Mouse (Mus musculus): ENCODE results near the gene Tectb.
A peak's percentile ranks its signal among the peaks of the same experiment; 100 is the strongest.
"Not testable (repeated sequence)": the region's sequence is repeated elsewhere in the genome, so short reads cannot be mapped to it uniquely, and the experiment has no call there.

The Tectb gene

DNA sequence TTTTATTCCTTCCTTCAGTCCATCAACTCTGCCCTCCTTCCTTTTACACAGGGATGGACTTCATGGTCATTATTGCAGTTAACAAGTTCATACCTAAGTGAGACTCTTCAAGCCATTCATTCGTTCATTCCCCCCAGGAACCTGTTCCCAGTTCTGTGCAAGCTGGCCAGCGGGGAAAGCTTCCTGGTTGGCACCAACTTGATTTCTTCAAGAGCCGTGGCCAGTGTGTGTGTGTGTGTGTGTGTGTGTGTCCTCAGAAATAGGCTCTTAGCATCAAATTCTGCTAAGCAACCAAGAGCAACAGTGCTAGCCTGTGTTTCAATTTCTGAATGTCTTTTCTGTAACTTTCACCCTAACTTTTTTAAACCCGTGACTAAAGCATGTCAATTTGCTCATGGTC lies 14.6 kb upstream of the Tectb start:
- DNase-seq (ENCODE audit: low spot score in 2 of 2) = no peak

DNA sequence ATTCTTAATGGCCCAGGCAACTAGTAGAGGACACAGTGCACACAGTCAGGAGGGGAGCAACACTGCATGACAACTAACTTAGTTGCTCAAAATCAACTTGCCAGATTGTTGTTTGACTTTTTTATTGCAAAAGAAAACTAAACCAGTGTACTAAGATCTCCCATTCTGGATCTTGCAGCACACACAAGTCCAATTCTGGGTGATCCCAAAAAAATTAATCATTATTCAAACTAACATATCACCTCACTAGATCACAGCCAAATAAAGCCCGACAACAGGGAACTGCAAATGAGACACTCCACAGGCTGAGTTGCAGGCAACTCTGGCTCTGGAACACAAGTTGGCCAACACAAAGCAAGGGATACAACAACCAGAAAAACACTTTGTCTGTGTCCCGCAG lies 13.8 kb upstream of the Tectb start:
- no peak for DNase-seq (ENCODE audit: low spot score in 2 of 2)

DNA sequence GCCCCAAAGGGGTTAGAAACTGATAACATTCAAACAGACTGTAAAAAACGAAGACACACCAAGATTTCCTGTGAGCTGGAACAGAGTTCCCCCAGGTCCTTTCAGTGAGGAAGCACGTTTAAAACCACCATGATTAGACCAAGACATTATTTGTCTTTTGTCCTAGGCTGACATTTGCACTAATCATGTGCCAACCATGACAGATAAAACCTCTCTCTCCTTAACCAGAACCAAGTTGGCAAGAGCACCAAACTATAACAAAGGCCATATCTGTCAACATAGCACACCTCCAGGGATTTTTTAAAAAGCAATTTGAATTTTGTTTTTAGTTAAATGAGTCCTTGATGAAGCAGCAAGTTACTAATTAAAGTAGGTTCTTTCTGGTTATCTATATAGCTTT lies 12.8 kb upstream of the Tectb start:
- no peak for DNase-seq (ENCODE audit: low spot score in 2 of 2)

DNA sequence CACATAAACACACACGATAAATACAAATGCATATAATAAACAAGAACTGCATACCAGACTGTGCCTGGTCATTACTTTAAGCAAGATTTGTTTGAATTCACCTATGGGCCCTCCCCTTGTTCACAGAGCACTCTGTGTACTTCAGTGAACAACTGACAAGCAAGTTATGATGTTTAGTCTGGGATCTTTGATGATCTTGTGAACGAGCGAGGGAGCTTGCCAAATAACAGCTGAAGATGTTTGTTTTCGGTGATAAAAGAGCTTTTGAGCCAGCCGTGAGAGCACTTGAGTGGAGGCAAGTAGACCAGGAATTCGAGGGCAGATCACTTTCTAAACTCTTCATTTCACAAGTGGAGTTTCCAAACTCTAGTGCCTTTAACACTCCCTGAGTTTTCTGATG lies 12.2 kb upstream of the Tectb start:
- no peak for DNase-seq (ENCODE audit: low spot score in 2 of 2)

DNA sequence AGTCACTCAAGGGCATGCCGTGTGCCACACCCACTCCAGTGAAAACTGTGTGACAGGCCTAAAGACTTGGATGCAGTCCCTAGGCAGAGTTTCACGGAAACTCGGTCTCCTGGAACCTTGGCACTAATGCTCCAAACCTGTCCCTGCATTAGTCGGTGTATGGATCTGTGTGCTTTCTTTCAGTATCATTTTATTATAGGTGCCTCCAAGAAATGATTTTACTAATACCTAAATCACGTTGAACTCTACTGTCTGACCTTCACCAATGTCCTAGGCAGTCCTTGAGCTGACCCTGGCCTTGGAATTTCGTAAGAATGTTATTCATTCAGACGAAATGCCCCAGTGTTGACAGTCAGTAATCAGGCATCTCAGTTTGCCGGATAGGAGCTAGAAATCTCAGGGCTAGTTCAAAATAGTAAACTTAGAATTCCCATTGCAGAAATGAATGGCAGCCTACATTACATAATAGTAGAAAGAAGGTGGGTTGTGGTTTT lies 11.2 kb upstream of the Tectb start:
- DNase-seq (ENCODE audit: low spot score in 2 of 2) = not testable (repeated sequence)

DNA sequence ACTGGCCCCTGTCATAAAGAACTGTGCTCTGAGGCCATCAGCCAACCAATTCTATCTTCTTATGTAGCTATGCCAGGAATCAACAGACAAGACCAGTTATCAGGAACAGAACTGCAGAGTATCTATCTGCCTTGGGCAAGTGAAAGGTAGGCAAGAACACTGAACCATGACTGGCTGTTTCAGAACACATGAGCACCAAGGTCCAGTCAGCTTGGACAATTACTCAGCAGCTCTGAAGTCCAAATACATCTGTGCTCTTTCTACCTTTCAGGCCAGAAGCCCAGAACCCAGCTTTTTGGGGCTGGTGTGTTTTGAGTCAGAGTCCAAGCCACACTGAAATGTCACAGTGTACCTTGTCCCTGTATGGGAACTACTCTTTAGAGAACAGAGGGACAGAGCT lies 10.1 kb upstream of the Tectb start:
- no peak for DNase-seq (ENCODE audit: low spot score in 2 of 2)

DNA sequence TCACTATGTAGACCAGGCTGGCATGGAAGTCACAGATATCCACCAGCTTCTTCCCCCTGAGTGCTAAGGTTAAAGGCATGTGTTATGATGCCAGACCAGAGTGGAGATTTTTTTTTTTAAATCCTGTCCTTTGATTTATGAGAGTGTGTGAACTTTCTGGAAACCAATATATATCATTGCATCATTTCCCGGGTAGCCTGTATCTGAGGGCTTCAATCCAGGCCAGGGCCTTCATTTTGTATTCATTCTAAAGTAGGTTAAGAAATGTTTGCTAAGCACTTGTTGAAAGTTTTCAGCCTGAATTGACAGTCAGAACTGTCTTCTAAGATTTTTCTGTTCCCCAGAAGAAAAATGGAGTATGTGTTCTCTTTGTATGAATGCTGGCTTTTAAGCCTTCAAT lies 8.9 kb upstream of the Tectb start:
- no peak for DNase-seq (ENCODE audit: low spot score in 2 of 2)

DNA sequence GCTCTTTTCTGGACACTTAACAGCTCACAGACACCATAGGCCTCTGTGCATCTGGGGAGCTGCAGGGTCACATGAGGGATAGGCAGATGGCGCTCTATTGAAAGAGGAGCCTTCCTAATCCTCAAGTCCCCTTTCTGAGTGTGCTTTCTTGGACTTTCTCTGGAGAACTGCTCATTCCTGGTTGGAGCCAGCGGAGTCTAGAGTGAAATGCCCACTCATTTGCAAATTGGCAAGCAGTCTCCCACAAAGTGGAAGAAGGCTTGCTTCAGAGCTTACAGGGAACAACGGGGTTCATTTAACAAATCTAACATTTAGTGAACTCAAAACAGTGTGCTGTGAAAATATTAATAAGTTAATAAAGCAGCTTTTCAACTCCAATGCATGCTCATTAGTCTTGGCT lies 3.4 kb upstream of the Tectb start:
- no peak for DNase-seq (ENCODE audit: low spot score in 2 of 2)

DNA sequence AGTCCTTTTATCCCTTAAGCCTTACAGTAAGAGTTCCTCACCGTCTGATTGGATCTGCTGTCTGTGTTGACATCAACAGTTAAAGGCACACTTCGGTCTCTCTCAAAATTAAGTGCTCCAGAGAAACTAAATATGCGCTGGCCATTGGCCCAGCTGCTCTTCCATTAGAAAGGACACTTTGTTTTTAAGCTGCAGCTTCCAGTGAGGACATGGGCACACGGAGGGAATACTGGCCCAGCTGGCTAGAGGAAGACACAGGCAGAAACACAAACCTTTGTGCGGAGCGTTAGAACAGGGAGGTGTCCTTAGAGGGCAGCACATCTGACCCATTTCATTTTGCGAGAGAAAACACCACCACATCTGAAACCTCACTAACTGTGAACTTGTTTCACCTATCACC lies 3.9 kb downstream of the Tectb start:
- DNase-seq (ENCODE audit: low spot score in 2 of 2) = no peak

DNA sequence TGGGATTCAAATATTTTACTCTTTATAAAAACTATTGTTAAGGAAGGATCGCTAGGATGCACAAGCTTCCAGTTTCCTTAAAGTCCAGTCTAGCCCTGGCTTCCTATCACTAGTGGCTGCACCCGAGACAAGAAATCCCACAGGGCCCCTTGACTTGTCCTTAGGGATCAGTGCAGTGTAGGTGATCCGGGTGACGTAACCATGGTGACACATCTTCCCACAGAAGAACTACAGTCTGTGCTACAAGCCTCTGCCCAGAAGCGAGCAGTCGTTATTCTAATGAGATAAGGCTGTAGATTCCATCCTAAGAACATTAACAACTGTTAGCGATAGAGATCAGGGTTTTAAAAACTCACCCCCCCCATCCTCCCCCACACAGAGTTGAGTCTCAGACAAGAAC lies 4.5 kb downstream of the Tectb start:
- DNase-seq (ENCODE audit: low spot score in 2 of 2) = no peak

DNA sequence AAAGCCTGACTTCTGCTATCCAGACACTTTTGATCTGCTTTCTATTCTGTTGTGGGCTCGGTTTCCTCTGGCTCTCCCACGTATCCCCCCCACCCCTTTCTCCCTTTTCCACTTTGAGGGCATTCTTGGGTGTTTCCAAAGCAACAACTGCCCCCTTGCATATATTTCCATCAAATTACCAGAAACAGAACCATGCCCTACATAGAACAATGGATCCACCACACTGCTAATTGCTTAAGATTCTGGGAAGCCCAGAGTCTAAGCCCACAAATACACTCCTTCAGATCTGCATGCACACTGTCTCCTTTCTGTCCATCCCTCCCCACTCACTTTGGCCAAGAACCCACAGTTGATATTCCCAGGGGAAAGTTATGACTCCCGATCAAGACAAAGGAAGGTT lies 5.1 kb downstream of the Tectb start:
- DNase-seq (ENCODE audit: low spot score in 2 of 2) = no peak

DNA sequence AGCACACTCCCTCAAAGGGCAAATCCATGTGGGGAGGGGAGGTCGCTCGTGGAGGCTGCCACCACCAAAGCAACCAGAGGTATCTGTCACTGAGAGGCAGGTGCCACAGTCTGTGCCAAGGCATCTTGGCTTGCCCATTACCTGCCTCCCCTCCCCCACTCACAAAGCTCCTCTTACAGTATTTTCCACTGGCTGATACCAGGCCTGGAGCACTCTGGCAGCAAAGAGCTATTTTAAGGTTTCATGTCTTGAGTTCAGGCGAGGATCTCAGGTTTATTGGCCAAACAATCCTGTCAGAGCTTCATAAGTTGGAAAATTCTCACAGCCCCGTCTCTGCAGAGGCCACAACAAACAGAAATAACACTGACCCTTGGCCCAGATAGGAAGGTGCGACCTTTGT lies 9.5 kb downstream of the Tectb start:
- peak; percentile 68 to 79 for DNase-seq (ENCODE audit: low spot score in 2 of 2)

DNA sequence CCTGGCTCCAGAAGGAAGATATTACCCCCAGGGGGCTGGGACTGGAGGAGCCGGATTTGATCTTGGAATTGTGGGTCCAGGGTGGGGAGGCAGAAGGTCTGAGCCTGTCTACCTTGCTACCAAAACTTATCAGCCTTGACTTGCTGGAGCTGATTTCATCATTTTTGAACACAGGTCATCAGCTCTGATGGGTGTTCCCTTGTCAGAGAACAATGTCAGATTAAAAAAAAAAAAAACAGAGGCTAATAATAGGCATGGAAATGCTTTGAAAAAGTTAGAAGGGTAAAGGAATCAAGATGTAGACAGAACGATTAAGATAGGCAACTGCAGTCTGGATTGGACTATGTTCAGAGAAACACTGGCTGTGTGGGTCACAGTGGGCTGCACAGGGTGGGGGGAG lies 11.1 kb downstream of the Tectb start:
- no peak for DNase-seq (ENCODE audit: low spot score in 2 of 2)

DNA sequence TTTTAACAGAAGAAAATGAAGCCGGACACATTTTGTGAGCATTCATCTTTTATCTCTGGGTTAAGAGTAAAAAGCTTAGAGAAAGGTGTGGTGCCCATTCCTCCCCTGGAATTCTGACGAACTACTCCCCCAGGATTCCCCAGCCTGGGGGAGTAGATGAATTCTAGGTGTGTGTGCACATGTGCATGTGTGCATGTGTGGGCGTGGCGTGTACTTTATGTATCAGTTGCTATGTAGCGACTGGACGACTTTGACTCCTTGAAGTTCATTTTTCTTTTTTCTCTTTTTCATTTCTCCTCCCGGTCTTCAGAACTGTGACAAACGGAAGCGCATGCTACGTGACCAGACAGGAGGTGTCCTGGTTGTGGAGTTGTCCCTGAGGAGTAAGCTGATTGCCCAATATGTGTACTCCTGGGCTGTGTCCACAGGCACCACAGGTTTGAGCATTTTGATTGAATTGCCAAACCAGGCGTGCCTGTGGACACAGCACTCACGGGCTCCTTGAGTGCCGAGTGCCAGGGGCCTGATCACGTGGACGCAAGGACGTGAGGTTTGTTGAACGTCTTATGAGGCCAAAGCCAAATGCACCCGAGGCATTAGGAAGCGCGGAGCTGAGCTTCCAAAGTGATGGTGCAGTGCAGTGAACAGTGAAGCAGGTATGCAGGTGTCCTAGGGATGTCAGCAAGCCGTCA lies 11.9 kb downstream of the Tectb start:
- DNase-seq (ENCODE audit: low spot score in 2 of 2) = no peak

DNA sequence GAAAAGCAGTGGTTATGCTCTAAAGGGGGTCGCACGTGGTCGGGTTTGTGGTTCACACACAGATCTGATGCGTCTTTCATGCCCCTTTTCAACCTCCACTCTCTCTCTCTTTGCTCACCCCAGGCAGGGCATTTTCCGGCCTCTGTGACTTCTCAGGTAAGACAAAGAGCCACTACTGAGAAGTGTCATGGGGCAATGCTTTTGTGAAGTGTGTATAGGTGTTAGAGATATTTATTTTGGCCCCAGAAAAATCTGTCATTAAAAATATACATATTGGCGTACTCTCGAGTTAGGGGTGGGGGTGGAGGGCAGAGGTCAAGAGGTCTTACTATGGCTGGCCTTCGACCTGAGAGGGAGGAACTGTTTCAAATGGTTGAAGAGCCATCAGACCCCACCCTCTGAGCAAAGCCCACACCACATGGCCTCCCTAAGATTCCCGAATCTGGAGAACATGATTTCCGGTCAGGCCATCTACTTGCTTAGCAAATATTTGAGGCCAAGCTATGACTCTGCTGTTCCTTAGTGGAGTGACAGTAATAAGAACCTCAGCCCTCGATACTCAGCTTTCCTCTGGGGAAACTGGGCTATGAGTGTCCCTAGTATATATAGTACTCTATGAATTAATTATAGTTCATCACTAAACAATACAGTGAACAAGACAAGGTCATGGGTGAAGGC lies 13.3 kb downstream of the Tectb start:
- no peak for DNase-seq (ENCODE audit: low spot score in 2 of 2)

DNA sequence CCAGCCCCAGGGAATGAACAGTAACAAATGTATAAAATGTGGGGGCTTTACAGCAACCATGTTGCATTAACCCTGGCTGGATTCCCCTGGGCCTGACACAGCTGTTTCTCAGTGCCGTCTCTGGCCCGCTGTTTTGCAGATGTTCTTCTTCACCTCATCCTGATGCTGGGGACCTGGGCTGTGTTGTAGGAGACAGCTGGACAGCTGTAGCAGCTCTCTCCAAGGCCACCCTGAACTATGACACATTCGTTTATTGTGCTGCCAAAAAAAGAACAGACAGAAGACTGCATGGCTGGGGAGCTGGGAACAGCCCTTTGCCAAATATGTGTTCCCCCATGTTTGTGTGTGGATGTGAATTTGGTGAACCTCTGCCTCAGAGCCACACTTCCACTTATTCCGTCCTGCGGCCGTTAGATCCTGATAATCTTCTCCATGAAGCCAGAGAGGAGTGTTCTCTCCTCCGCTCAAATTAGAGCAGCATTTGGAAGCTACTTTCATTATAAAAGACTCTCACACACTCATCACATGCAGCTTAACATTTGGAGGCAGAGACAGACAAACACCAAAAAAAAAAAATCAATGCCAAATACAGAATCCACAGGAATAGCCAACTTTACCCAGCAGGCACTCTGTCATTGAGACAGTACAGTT lies 14.1 kb downstream of the Tectb start:
- peak; percentile 67 to 85 for DNase-seq (ENCODE audit: low spot score in 2 of 2)

DNA sequence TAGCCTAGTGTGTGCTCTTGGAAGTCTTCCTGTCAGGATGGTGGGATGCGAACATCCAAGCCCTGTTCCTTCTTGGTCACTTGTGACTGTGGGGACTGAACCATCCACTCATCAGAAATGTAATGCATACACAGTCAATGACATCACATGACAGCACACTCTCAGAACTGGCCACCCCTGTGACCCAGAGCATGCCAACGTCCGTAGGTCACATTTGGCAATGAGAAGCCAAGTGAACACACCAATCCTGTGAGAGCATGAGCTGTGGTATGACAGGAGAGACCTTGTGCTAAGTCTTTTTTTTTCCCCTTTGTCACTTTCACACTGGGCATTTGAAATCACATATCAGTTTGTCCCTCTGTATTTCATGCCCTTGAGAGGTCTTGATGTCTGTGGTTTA lies 15.0 kb downstream of the Tectb start:
- DNase-seq (ENCODE audit: low spot score in 2 of 2) = no peak

DNA sequence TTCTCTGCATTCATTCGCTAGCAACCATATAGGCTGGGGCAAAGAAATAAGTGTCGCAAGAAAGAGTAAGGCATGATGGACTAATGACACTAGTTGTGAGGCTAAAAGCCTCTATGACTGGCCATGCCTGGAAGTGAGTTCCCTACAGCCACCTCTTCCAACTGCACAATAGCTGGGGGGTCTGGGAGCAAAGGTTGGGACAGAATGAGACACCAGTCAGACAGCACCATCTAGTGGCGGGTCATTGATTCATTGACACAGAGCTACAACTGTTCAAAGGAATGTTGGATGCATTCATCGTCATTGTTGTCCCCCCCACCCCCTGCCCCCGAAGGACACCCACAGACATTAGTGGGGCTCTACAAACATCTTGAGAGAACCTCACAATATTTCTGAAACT lies 17.8 kb downstream of the Tectb start:
- peak in 1 of 2 experiments; percentile 57 for DNase-seq (ENCODE audit: low spot score in 2 of 2)

DNA sequence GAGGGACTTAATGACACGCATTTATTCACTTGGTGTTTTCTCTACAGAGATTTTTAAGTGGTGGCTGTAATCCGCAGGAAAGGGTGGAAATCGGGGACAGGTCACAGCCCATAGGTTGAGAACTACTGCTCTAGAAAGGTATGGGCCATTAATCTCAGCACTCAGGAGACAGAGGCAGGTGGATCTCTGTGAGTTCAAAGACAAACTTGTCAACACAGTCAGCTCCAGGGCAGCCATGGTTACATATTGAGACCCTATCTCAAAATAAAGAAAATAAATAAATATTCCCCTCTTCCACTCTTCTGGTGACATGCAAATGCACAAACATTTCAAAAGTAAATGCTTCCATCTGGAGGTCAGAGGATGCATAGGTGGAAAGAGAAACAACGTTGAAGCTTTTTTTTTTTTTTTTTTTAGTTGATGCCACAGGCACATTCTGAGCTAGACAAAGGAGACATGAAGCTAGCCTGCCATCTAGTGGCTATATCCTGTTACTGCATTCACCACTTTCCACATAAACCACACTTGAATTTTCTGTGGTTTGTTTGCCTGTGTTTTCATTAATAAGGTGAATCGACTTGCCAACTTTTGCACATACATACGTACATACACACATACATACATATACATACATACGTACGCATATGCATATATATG lies 26.1 kb downstream of the Tectb start:
- DNase-seq (ENCODE audit: low spot score in 2 of 2) = peak in 1 of 2 experiments; percentile 39

DNA sequence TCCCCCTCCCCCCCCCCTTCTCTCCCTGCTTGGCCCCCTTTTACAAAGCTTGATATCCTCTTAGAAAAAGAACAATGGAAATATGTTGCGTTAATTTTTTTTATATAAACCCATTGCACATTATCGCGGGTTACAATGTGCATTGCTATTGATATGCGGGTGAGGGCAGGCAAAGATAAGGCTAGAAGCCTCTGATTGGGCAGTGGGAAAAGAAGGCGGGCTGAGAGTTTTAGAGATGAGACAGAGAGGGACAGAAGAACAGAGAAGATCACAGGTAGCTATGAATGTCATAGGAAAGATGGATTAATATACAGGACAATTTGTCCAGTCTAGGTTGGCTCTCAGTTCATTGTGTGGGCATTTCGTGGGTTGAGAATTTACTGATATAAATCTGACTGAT lies 26.7 kb downstream of the Tectb start:
- no peak for DNase-seq (ENCODE audit: low spot score in 2 of 2)

DNA sequence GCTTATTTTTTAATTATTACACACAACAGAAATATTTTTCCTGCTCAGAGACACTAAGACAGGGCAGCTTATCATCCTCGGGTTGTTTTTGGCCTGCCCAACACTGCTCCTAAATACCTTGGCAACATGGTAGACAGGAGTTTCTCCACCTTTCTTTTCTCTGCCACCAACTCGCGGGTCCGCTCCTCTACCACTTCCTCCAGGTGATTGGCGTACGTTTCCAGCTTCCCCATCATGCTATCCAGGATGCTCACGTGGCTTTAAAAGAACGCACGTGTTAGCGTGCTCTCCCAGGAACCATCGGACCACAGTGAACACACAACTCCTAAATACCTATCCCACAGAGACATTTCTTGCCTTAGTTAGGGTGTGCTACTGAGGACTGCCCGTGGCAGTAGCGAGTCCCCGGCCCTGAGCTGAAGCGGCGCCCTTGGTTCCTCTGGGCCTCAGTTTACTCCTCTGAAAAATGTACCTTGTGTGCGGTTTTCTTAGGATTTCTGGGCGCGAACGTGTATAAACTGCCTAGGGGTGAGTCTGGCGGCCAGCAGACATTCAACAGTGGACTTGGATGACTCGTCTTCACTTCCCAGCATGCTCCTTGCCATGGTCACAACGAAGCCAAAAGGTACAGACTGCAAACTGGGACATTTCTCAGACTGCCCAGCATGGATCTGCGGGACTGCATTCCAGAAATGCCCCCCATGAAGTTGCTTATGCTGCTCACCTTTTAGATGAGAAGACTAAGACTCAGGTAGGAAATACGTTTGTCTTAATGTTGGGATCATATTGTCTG lies 27.4 kb downstream of the Tectb start:
- no peak for DNase-seq (ENCODE audit: low spot score in 2 of 2)

DNA sequence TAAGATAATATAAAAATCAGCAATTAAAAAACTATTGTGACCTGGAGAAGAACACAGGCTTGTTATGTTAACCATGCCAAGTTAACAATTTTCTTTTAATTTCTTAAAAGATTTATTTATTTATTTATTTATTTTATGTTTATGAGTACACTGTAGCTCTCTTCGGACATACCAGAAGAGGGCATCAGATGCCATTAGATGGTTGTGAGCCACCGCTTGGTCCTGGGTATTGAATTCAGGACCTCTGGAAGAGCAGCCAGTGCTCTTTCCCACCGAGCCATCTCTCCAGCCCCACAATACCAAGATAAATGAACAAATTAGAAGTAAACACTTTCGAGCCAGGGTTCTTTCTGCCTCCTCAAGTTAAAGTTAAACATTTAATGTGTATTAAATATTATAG lies 28.1 kb downstream of the Tectb start:
- DNase-seq (ENCODE audit: low spot score in 2 of 2) = no peak

Data from heart, adult 9 months (tissue).